Mouse (Mus musculus) midbrain, embryonic 11.5 days (tissue): ENCODE results near the gene Olfr1500. TPM values are rescaled to one million over a fixed set of nuclear protein-coding genes. Genes with fewer than 3 reads are reported as not detected.

Experiments used
- ATAC-seq: fragments of 200-750 bp; cut with Nextera tagmentation; 2 replicates; pipeline ENCODE4 v1.8.0; 2017; ENCODE audit warnings: moderate TSS enrichment, moderate library complexity; ENCODE audit not compliant: low FRiP score
- DNase-seq: peaks from one replicate; pipeline ENCODE4 v3.0.0; 2015; ENCODE audit warnings: low spot score; ENCODE audit errors: missing footprints
- H3K27ac ChIP-seq: fragments of 300-500 bp; sonication (generic); 2 replicates; pipeline ENCODE4 v1.5.1; 2014; ENCODE audit warnings: low read depth, low read length
- H3K27me3 ChIP-seq: fragments of 300-500 bp; sonication (generic); 2 replicates; pipeline ENCODE4 v1.6.1; 2014; ENCODE audit warnings: mild to moderate bottlenecking, low read length, moderate library complexity, mixed read lengths; ENCODE audit not compliant: control insufficient read depth, insufficient read depth
- H3K36me3 ChIP-seq: fragments of 300-500 bp; sonication (generic); 2 replicates; pipeline ENCODE4 v1.6.1; 2014; ENCODE audit warnings: mild to moderate bottlenecking, low read length, moderate library complexity, mixed read lengths; ENCODE audit not compliant: control insufficient read depth, insufficient read depth
- H3K4me1 ChIP-seq: fragments of 300-500 bp; sonication (generic); 2 replicates; pipeline ENCODE4 v1.6.1; 2014; ENCODE audit warnings: low read length; ENCODE audit not compliant: control insufficient read depth, insufficient read depth
- H3K4me2 ChIP-seq: fragments of 300-500 bp; sonication (generic); 2 replicates; pipeline ENCODE4 v1.6.1; 2014; ENCODE audit warnings: mild to moderate bottlenecking, moderate library complexity
- H3K4me3 ChIP-seq: fragments of 300-500 bp; sonication (generic); 2 replicates; pipeline ENCODE4 v1.5.1; 2014; ENCODE audit warnings: low read depth, low read length
- H3K9ac ChIP-seq: fragments of 300-500 bp; sonication (generic); 2 replicates; pipeline ENCODE4 v1.6.1; 2014; ENCODE audit warnings: low read length
- H3K9me3 ChIP-seq: fragments of 300-500 bp; sonication (generic); 2 replicates; pipeline ENCODE4 v1.6.1; 2016; ENCODE audit warnings: low read length; ENCODE audit not compliant: control insufficient read depth
- WGBS: fragments of 180-500 bp; shearing (Covaris S2); extraction: QIAGEN DNeasy Blood & Tissue Kit; methylation state at CpG from one replicate; pipeline ENCODE4 v1.1.7; 2014; 5-methylcytosine and 5-hydroxymethylcytosine counted together
- polyA plus RNA-seq: library from polyadenylated mRNA; unstranded; fragments of >200 nt; fragmentation: Nextera tagmentation; extraction: Ambion mirVana; gene quantifications from 2 replicates; pipeline ENCODE4 v1.2.1, GENCODE M21; 2014

The Olfr1500 gene
- polyA plus RNA-seq, 1 experiment from 2014 or later, result not detected

GRCm38 (mm10) chr19:13777578-13777977 is 52.7 kb downstream of the Olfr1500 start, which contains the start of gene Olfr1496:
Gene Olfr1496 (plus strand): TSS chr19:13777878.
- Histone ChIP-seq H3K4me1 (no peaks in the 10 kb centered on the region), H3K9me3 (no peaks in the 10 kb centered on the region), H3K36me3 (no peaks in the 10 kb centered on the region), H3K9ac (no peak within 1 kb of the TSS), H3K27me3 (no peaks in the 10 kb centered on the region), H3K4me2 (no peak within 1 kb of the TSS), H3K4me3 (no peak within 1 kb of the TSS), H3K27ac (no peak within 1 kb of the TSS)
- ATAC-seq, result no peak
- no peak for DNase-seq
- 84% methylated on average over 1 of the region's 1 CpGs for WGBS

Other genes with a start within 250 kb of the Olfr1500 start
- not detected in 2 replicates for gene Olfr1484, start 247.0 kb downstream of the Olfr1500 start, polyA plus RNA-seq
- not detected in 2 replicates for gene Olfr1487, start 213.1 kb downstream of the Olfr1500 start, polyA plus RNA-seq
- gene Olfr1489, start 198.9 kb downstream of the Olfr1500 start, polyA plus RNA-seq, result not detected in 2 replicates
- not detected in 2 replicates for gene Olfr1490, start 179.4 kb downstream of the Olfr1500 start, polyA plus RNA-seq
- gene Olfr1491, start 133.2 kb downstream of the Olfr1500 start, polyA plus RNA-seq, result not detected in 2 replicates
- not detected in 2 replicates for gene Olfr1493-ps1, start 107.2 kb downstream of the Olfr1500 start, polyA plus RNA-seq
- gene Olfr1494, start 90.8 kb downstream of the Olfr1500 start, polyA plus RNA-seq, result not detected in 2 replicates
- gene Olfr1495, start 65.9 kb downstream of the Olfr1500 start, polyA plus RNA-seq, result not detected in 2 replicates
- not detected in 2 replicates for gene Olfr1496, start 52.6 kb downstream of the Olfr1500 start, polyA plus RNA-seq
- gene Olfr1497, start 32.3 kb downstream of the Olfr1500 start, polyA plus RNA-seq, result not detected in 2 replicates
- gene Olfr1499, start 11.0 kb downstream of the Olfr1500 start, polyA plus RNA-seq, result not detected in 2 replicates
- not detected in 2 replicates for gene Olfr1501, start 20.2 kb upstream of the Olfr1500 start, polyA plus RNA-seq
- gene Olfr1502, start 31.3 kb upstream of the Olfr1500 start, polyA plus RNA-seq, result not detected in 2 replicates
- not detected in 2 replicates for gene Olfr1504, start 67.4 kb upstream of the Olfr1500 start, polyA plus RNA-seq
- not detected in 2 replicates for gene Olfr1505, start 83.0 kb upstream of the Olfr1500 start, polyA plus RNA-seq